Mouse (Mus musculus): ENCODE results near the gene Gm14137.

Gm14137 gene

GRCm38 (mm10) chr2:119172862-119173576, 1.3 kb upstream of the Gm14137 start:
- DNase-seq (ENCODE audit: low spot score): peak; percentile 49

GRCm38 (mm10) chr2:119174866-119175265, 557 bp downstream of the Gm14137 start:
- no peak for DNase-seq (ENCODE audit: low spot score)

GRCm38 (mm10) chr2:119175614-119176013, 1.3 kb downstream of the Gm14137 start:
- DNase-seq (ENCODE audit: low spot score): no peak

- DNase-seq (ENCODE audit: low spot score): no peak
These were observed 2.5 kb downstream of the Gm14137 start for GRCm38 (mm10) chr2:119176761-119177160.

- no peak for DNase-seq (ENCODE audit: low spot score)
These were observed 3.2 kb downstream of the Gm14137 start for GRCm38 (mm10) chr2:119177384-119177939.

- DNase-seq (ENCODE audit: low spot score): no peak
These were observed 8.6 kb downstream of the Gm14137 start for GRCm38 (mm10) chr2:119182914-119183313.

GRCm38 (mm10) chr2:119189029-119189710, 14.9 kb downstream of the Gm14137 start:
- DNase-seq (ENCODE audit: low spot score): peak; percentile 45

GRCm38 (mm10) chr2:119190969-119191368, 16.7 kb downstream of the Gm14137 start:
- DNase-seq (ENCODE audit: low spot score): no peak

- DNase-seq (ENCODE audit: low spot score): no peak
These were observed 19.8 kb downstream of the Gm14137 start for GRCm38 (mm10) chr2:119194140-119194539.

GRCm38 (mm10) chr2:119196316-119197108, 22.2 kb downstream of the Gm14137 start:
- no peak for DNase-seq (ENCODE audit: low spot score)

GRCm38 (mm10) chr2:119197493-119197892, 23.2 kb downstream of the Gm14137 start:
- DNase-seq (ENCODE audit: low spot score): no peak

GRCm38 (mm10) chr2:119198049-119198448, 23.7 kb downstream of the Gm14137 start:
- no peak for DNase-seq (ENCODE audit: low spot score)

GRCm38 (mm10) chr2:119198934-119199333, 24.6 kb downstream of the Gm14137 start:
- no peak for DNase-seq (ENCODE audit: low spot score)

- no peak for DNase-seq (ENCODE audit: low spot score)
These were observed 28.7 kb downstream of the Gm14137 start for GRCm38 (mm10) chr2:119202914-119203453.

GRCm38 (mm10) chr2:119203871-119204460, 29.7 kb downstream of the Gm14137 start:
- DNase-seq (ENCODE audit: low spot score): no peak

- DNase-seq (ENCODE audit: low spot score): no peak
These were observed 33.6 kb downstream of the Gm14137 start for GRCm38 (mm10) chr2:119207961-119208343.

- peak; percentile 92 for DNase-seq (ENCODE audit: low spot score)
These were observed 34.3 kb downstream of the Gm14137 start, which contains the start of the genes Zfyve19 and Dnajc17 for GRCm38 (mm10) chr2:119208344-119209175. Zfyve19 (plus strand) TSS chr2:119208617. Dnajc17 (minus strand) TSS chr2:119208795.

GRCm38 (mm10) chr2:119209176-119209507, 34.8 kb downstream of the Gm14137 start:
- no peak for DNase-seq (ENCODE audit: low spot score)
